Mouse (Mus musculus) liver, embryonic 14.5 days (tissue): ENCODE measurements around the gene Dclk2. TPM values are rescaled to one million over a fixed set of nuclear protein-coding genes. Genes with fewer than 3 reads are reported as not detected.

ENCODE experiments used
- ATAC-seq: fragments of 200-750 bp; cut with Nextera tagmentation; 2 replicates; pipeline ENCODE4 v1.8.0; 2017; ENCODE audit warnings: moderate number of reproducible peaks, mild to moderate bottlenecking, moderate library complexity; ENCODE audit not compliant: insufficient read depth
- DNase-seq, 3 experiments: peaks; one replicate each; pipeline ENCODE4 v3.0.0-alpha.2; 2012 to 2013; ENCODE audit warnings: low read depth in 3 of 3, low spot score in 3 of 3
- H3K27ac ChIP-seq: fragments of 300-500 bp; sonication (generic); 2 replicates; pipeline ENCODE4 v1.5.1; 2014; ENCODE audit warnings: moderate library complexity, mild to moderate bottlenecking, control low read depth, inconsistent platforms
- H3K27me3 ChIP-seq: fragments of 300-500 bp; sonication (generic); 2 replicates; pipeline ENCODE4 v1.6.1; 2014; ENCODE audit warnings: mild to moderate bottlenecking, low read length, moderate library complexity; ENCODE audit not compliant: control insufficient read depth, insufficient read depth
- H3K36me3 ChIP-seq: fragments of 300-500 bp; sonication (generic); replicated peaks from 2 replicates; pipeline ENCODE4 v1.6.1; 2014; ENCODE audit warnings: low read depth; ENCODE audit not compliant: control insufficient read depth, insufficient read depth
- H3K4me1 ChIP-seq, 2 experiments: fragments of 200-500 bp in 1 of 2; fragments of 300-500 bp in 1 of 2; sonication (generic) in 1 of 2; replicated peaks; 2 replicates each; pipeline ENCODE4 v1.6.1; 2012 to 2014; ENCODE audit warnings: antibody characterized with exemption in 1 of 2, inconsistent platforms in 1 of 2, low read length in 1 of 2; ENCODE audit not compliant: control insufficient read depth in 2 of 2, insufficient read depth in 2 of 2
- H3K4me2 ChIP-seq: fragments of 300-500 bp; sonication (generic); 2 replicates; pipeline ENCODE4 v1.6.1; 2014; ENCODE audit warnings: low read depth, mild to moderate bottlenecking, control low read depth, moderate library complexity
- H3K4me3 ChIP-seq, 2 experiments: fragments of 200-500 bp in 1 of 2; fragments of 300-500 bp in 1 of 2; sonication (generic) in 1 of 2; 2 replicates each; pipeline ENCODE4 v1.5.1; 2012 to 2014; ENCODE audit warnings: low read depth in 2 of 2, low read length in 2 of 2, mild to moderate bottlenecking in 2 of 2, control low read depth in 1 of 2, inconsistent platforms in 1 of 2, moderate library complexity in 1 of 2; ENCODE audit not compliant: insufficient read depth in 1 of 2
- H3K9ac ChIP-seq: fragments of 300-500 bp; sonication (generic); replicated peaks from 2 replicates; pipeline ENCODE4 v1.6.1; 2014; ENCODE audit warnings: mild to moderate bottlenecking, control low read depth, moderate library complexity
- H3K9me3 ChIP-seq: fragments of 300-500 bp; sonication (generic); 2 replicates; pipeline ENCODE4 v1.6.1; 2016; ENCODE audit warnings: low read length, mixed read lengths; ENCODE audit not compliant: control insufficient read depth
- CTCF ChIP-seq: IDR thresholded peaks from 2 replicates; pipeline ENCODE4 v1.5.1; 2016; ENCODE audit warnings: antibody characterized with exemption, low read depth, control low read depth
- EP300 ChIP-seq: IDR thresholded peaks from 2 replicates; pipeline ENCODE4 v1.6.1; 2016; ENCODE audit warnings: antibody characterized with exemption, low read depth
- WGBS: fragments of 180-500 bp; shearing (Covaris S2); extraction: QIAGEN DNeasy Blood & Tissue Kit; methylation state at CpG from one replicate; pipeline ENCODE4 v1.1.7; 2014; ENCODE audit not compliant: insufficient replicate concordance; 5-methylcytosine and 5-hydroxymethylcytosine counted together
- polyA plus RNA-seq, 2 experiments: library from polyadenylated mRNA; depleted of rRNA in 1 of 2; stranded (reverse) in 1 of 2; unstranded in 1 of 2; fragments of >200 nt; fragmentation: Nextera tagmentation in 1 of 2; extraction: Ambion mirVana in 1 of 2; gene quantifications; 2 replicates each; pipeline versions ENCODE4 v1.2.1 to v1.2.3; 2012 to 2014

Dclk2 gene
- polyA plus RNA-seq, 2 experiments, result 8.7 to 12.8 TPM

- H3K4me2 ChIP-seq, result no peak overlapping the region
- ATAC-seq, result no peak
- H3K36me3 ChIP-seq, result no peaks in the 10 kb centered on the region
- no peak overlapping the region for H3K9ac ChIP-seq
- H3K27me3 ChIP-seq, result no peaks in the 10 kb centered on the region
- no peak for DNase-seq
- no peaks in the 10 kb centered on the region for H3K4me1 ChIP-seq
- TF ChIP-seq EP300 (no peak), CTCF (no peak)
- H3K27ac ChIP-seq, result no peak overlapping the region
- no peak overlapping the region for H3K4me3 ChIP-seq
- H3K9me3 ChIP-seq, result no peaks in the 10 kb centered on the region
- 54% methylated on average over 14 of the region's 14 CpGs for WGBS
Measured at GRCm38 (mm10) chr3:86832591-86833267, 87.9 kb downstream of the Dclk2 start.

- Histone ChIP-seq H3K9me3 (no peaks in the 10 kb centered on the region), H3K27me3 (no peaks in the 10 kb centered on the region), H3K36me3 (no peaks in the 10 kb centered on the region), H3K4me1 (no peaks in the 10 kb centered on the region), H3K27ac (no peak overlapping the region), H3K4me2 (no peak overlapping the region), H3K4me3 (no peak overlapping the region), H3K9ac (no peak overlapping the region)
- no peak for DNase-seq
- ATAC-seq, result no peak
- 61% methylated on average over 8 of the region's 8 CpGs for WGBS
- no peak for TF ChIP-seq CTCF
- TF ChIP-seq EP300, result no peak
Measured at GRCm38 (mm10) chr3:86832115-86832514, 88.5 kb downstream of the Dclk2 start.

- Histone ChIP-seq H3K9ac (no peak overlapping the region), H3K4me2 (no peak overlapping the region), H3K36me3 (no peaks in the 10 kb centered on the region), H3K27ac (no peak overlapping the region), H3K27me3 (no peaks in the 10 kb centered on the region), H3K4me3 (no peak overlapping the region), H3K4me1 (no peaks in the 10 kb centered on the region), H3K9me3 (no peaks in the 10 kb centered on the region)
- 67% methylated on average over 3 of the region's 3 CpGs for WGBS
- ATAC-seq, result no peak
- DNase-seq, result no peak
- no peak for TF ChIP-seq EP300
- TF ChIP-seq CTCF, result no peak
Measured at GRCm38 (mm10) chr3:86827506-86827905, 93.1 kb downstream of the Dclk2 start.

- H3K36me3 ChIP-seq, result no peaks in the 10 kb centered on the region
- no peak overlapping the region for H3K27ac ChIP-seq
- H3K9me3 ChIP-seq, result no peaks in the 10 kb centered on the region
- H3K27me3 ChIP-seq, result no peaks in the 10 kb centered on the region
- H3K4me2 ChIP-seq, result no peak overlapping the region
- WGBS, result 54% methylated on average over 3 of the region's 3 CpGs
- ATAC-seq (no peak), DNase-seq (no peak)
- no peaks in the 10 kb centered on the region for H3K4me1 ChIP-seq
- H3K4me3 ChIP-seq, result no peak overlapping the region
- no peak overlapping the region for H3K9ac ChIP-seq
- TF ChIP-seq CTCF (no peak), EP300 (no peak)
Measured at GRCm38 (mm10) chr3:86821383-86821782, 99.3 kb downstream of the Dclk2 start.

- Histone ChIP-seq H3K4me1 (no peaks in the 10 kb centered on the region), H3K36me3 (no peaks in the 10 kb centered on the region), H3K4me3 (no peak overlapping the region), H3K9ac (no peak overlapping the region), H3K27me3 (no peaks in the 10 kb centered on the region), H3K9me3 (no peaks in the 10 kb centered on the region), H3K4me2 (no peak overlapping the region), H3K27ac (no peak overlapping the region)
- ATAC-seq (no peak), DNase-seq (no peak)
- TF ChIP-seq EP300 (no peak), CTCF (no peak)
- WGBS, result 57% methylated on average over 10 of the region's 10 CpGs
Measured at GRCm38 (mm10) chr3:86820344-86820743, 100.3 kb downstream of the Dclk2 start.
